Mouse (Mus musculus): ENCODE results near the gene Tirap.
"Not testable (repeated sequence)": the region's sequence is repeated elsewhere in the genome, so short reads cannot be mapped to it uniquely, and the experiment has no call there.

Gene Tirap

GRCm38 (mm10) chr9:35152923-35153322 lies 47.2 kb downstream of the Tirap start:
- DNase-seq (ENCODE audit: low read depth, low spot score): no peak

DNA sequence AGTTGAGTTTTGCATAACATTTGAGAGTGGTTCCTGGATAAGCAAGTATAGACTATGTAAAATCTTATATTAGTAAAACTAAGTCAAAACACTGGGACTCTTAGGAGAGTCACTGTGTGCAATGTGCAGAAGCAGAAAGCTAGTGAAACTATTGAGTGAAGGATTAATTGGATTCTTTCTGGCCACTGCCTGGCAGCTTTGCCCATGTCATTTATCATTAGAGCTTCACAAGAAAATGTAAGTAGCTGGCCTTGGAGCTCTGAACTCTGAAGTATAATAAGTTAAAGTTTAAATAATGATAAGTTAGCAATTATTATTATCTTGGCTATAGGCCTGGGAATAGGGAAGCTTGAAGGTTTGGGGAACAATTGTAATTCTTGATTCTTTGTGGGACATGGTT lies 51.3 kb downstream of the Tirap start:
- not testable (repeated sequence) for DNase-seq (ENCODE audit: low read depth, low spot score)

DNA sequence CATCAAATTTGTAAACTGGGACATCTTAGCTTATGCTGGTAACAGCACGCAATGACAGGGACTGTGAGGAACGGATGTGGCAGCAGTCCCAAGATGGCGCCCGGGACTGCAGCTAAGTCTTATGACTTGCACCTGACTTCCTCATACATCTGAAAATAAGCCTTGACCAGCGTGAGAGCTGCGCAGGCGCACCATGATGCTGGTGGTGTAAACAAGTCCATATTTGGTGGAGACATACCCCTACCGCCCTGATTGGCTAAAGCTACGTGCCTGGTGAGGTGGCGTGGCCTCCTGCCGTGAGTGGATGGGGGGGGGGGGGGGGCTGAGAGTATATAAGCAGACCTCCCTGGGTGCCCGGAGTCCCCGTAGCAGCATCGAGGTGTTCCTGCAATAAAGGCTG lies 52.8 kb downstream of the Tirap start:
- DNase-seq (ENCODE audit: low read depth, low spot score): peak; percentile 60

DNA sequence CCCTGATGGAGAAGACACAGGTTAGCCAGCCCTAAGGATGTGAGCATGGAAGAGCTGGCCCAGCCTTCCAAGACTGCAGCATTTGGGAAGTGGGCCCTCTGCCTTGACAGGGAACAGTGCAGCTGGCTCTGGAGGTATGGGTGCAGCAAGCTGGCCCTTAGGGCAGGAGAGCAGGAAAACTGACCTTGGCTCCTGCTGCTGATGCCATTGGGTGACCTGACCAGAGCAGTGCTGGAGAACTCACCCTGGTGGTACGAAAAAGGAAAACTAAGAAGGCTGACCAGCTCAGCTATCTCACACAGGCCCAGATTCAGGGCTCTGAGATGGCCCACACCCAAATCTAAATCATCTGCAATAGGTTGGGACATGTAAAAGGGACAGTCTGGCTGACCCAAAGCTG lies 54.3 kb downstream of the Tirap start:
- no peak for DNase-seq (ENCODE audit: low read depth, low spot score)

DNA sequence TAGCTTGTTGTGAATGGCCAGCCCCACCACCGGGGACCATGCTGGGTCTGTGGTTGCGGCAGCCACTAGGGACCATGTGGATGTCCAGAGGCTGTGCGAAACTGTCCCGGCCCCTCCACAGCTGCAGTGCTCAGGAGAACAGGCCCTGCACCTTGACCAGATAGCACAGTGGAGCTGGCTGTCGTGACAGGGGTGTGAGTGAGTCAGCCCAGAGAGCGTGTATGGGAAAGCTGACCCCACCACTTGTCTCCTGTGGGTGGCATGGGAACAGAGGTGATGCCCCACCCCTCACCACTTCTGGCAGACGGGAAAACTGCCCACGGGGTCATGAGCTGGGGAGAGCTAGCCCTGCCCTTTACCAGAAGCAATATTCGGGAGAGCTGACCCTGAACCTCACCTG lies 55.0 kb downstream of the Tirap start:
- no peak for DNase-seq (ENCODE audit: low read depth, low spot score)

GRCm38 (mm10) chr9:35142221-35142620 lies 57.9 kb downstream of the Tirap start:
- DNase-seq (ENCODE audit: low read depth, low spot score): no peak

DNA sequence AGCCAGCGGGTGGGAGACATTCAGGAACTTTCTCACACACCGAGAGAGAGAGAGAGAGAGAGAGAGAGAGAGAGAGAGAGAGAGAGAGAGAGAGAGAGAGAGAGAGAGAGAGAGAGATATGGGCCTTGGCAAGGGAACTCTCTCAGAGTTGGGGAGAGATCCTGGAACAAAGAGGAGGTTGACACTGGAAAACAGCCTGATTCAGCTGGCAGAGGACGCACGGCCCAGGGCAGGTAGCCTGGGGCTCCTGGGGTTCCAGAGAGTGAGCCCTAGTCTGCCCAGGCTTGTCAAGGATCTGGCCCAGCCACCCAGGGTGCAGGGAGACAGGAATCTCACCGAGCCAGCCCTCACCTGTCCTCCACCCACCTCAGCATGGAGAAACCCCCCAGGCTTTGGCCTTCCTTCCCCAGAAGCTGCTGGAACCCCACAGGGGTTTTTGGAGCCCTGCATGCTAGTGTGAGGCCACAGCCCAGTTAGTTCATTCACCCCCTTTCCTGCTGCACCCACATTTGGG lies 60.8 kb downstream of the Tirap start:
- no peak for DNase-seq (ENCODE audit: low read depth, low spot score)

GRCm38 (mm10) chr9:35138029-35138428 lies 62.1 kb downstream of the Tirap start:
- DNase-seq (ENCODE audit: low read depth, low spot score): no peak

- no peak for DNase-seq (ENCODE audit: low read depth, low spot score)
These were observed 64.5 kb downstream of the Tirap start for GRCm38 (mm10) chr9:35135575-35135974.

Data from WW6 (cell line).